Mouse (Mus musculus): ENCODE results near the gene Tmem255b.

GRCm38 (mm10) chr8:13396725-13397124, 38.3 kb upstream of the Tmem255b start, which contains the start of gene Atp4b:
- TF ChIP-seq EP300 (optimal IDR thresholded peaks at IDR 0.05) (no peak), CTCF (IDR thresholded peaks at IDR 0.05; ENCODE audit: low read depth) (no peak)
